Mouse (Mus musculus) G1E (cell line): ENCODE results near the gene Paox. TPM values are rescaled to one million over a fixed set of nuclear protein-coding genes. Genes with fewer than 3 reads are reported as not detected.

Experiments
- ATAC-seq: 2 replicates; pipeline ENCODE4 v1.8.0; 2016; ENCODE audit warnings: mild to moderate bottlenecking; ENCODE audit not compliant: insufficient number of reproducible peaks, poor library complexity, low FRiP score, severe bottlenecking; ENCODE audit errors: extremely low read depth
- DNase-seq: peaks from one replicate; pipeline ENCODE4 v3.0.0; 2012; ENCODE audit warnings: low spot score
- H3K27me3 ChIP-seq: 2 replicates; pipeline ENCODE4 v1.6.1; 2012; ENCODE audit warnings: mild to moderate bottlenecking, low read length, inconsistent platforms; ENCODE audit not compliant: insufficient read depth
- H3K36me3 ChIP-seq: replicated peaks from 2 replicates; pipeline ENCODE3; 2012; ENCODE audit warnings: mild to moderate bottlenecking, inconsistent platforms
- H3K4me1 ChIP-seq: 2 replicates; pipeline ENCODE4 v1.6.1; 2012; ENCODE audit warnings: low read depth, low read length, inconsistent platforms, mixed read lengths; ENCODE audit not compliant: insufficient read depth
- H3K4me3 ChIP-seq: 2 replicates; pipeline ENCODE4 v1.5.1; 2012; ENCODE audit warnings: low read depth, mild to moderate bottlenecking, inconsistent platforms, low read length, moderate library complexity, mixed read lengths
- H3K9me3 ChIP-seq: replicated peaks from 2 replicates; pipeline ENCODE4 v1.6.1; 2012; ENCODE audit warnings: inconsistent platforms
- CTCF ChIP-seq: IDR thresholded peaks from 2 replicates; pipeline ENCODE4 v1.5.1; 2012; ENCODE audit warnings: low read depth, low read length, inconsistent platforms, mixed read lengths
- GATA1 ChIP-seq: IDR thresholded peaks from 2 replicates; pipeline ENCODE4 v1.6.1; 2012; ENCODE audit warnings: borderline replicate concordance, low read length, inconsistent platforms, mixed read lengths
- GATA2 ChIP-seq: IDR thresholded peaks from 2 replicates; pipeline ENCODE4 v1.6.1; 2012; ENCODE audit warnings: low read depth, low read length, inconsistent platforms, borderline replicate concordance
- POLR2AphosphoS5 ChIP-seq: IDR thresholded peaks from 2 replicates; pipeline ENCODE4 v1.6.1; 2012; ENCODE audit warnings: low read depth, low read length, inconsistent platforms; ENCODE audit not compliant: insufficient replicate concordance
- TAL1 ChIP-seq: conservative IDR thresholded peaks from 2 replicates; pipeline ENCODE4 v1.6.1; 2012; ENCODE audit warnings: low read depth, low read length, inconsistent platforms, mixed read lengths
- polyA plus RNA-seq: library from polyadenylated mRNA; stranded (reverse); fragments of >175 nt; gene quantifications from 2 replicates; pipeline ENCODE4 v1.2.3, GENCODE M21; 2012
- total RNA-seq, 2 experiments: library from RNA; stranded (forward) in 1 of 2; stranded (reverse) in 1 of 2; fragments of 200-1000 nt in 1 of 2; fragments of >200 nt in 1 of 2; fragmentation: Nextera tagmentation in 1 of 2; gene quantifications; 2 replicates each; pipeline ENCODE4 v1.2.3; 2014 to 2017

Paox gene
- total and polyA plus RNA-seq, 3 experiments, result 6.0 to 11.7 (median 10.5) TPM

- Histone ChIP-seq H3K4me1 (peaks cover 17% of the 10 kb centered on the region), H3K36me3 (peaks cover 10% of the 10 kb centered on the region), H3K9me3 (no peaks in the 10 kb centered on the region), H3K4me3 (no peak overlapping the region), H3K27me3 (peaks cover 12% of the 10 kb centered on the region)
- no peak for ATAC-seq
- DNase-seq, result no peak
- TF ChIP-seq CTCF, result no peak
- TF ChIP-seq POLR2AphosphoS5, result no peak
- no peak for TF ChIP-seq GATA1
- no peak for TF ChIP-seq GATA2
- no peak for TF ChIP-seq TAL1
Measured at GRCm38 (mm10) chr7:140098466-140098865, 17.1 kb upstream of the Paox start.

GRCm38 (mm10) chr7:140101498-140101897 lies 14.1 kb upstream of the Paox start:
- Histone ChIP-seq H3K4me3 (peak overlapping the region; percentile 68; the same call in 1 of the 2 replicates), H3K27me3 (peaks cover 2% of the 10 kb centered on the region), H3K4me1 (peaks cover 17% of the 10 kb centered on the region), H3K9me3 (no peaks in the 10 kb centered on the region), H3K36me3 (peaks cover 27% of the 10 kb centered on the region)
- TF ChIP-seq GATA1, result no peak
- TF ChIP-seq GATA2, result no peak
- no peak for TF ChIP-seq TAL1
- TF ChIP-seq CTCF, result no peak
- TF ChIP-seq POLR2AphosphoS5, result no peak
- no peak for DNase-seq
- no peak for ATAC-seq

- H3K9me3 ChIP-seq, result no peaks in the 10 kb centered on the region
- H3K36me3 ChIP-seq, result peaks cover 34% of the 10 kb centered on the region
- H3K4me3 ChIP-seq, result peak within 1 kb of the TSS; percentile 68
- peaks cover 17% of the 10 kb centered on the region for H3K4me1 ChIP-seq
- TF ChIP-seq GATA1, result no peak
- no peak for TF ChIP-seq TAL1
- TF ChIP-seq POLR2AphosphoS5, result no peak
- TF ChIP-seq CTCF, result no peak
- TF ChIP-seq GATA2, result no peak
- DNase-seq (peak; percentile 54), ATAC-seq (peak; percentile 91)
- peaks cover 2% of the 10 kb centered on the region; the same call in 1 of the 2 replicates for H3K27me3 ChIP-seq
Measured at GRCm38 (mm10) chr7:140101993-140102860, 13.4 kb upstream of the Paox start, which contains the start of gene Fuom. Gene Fuom, minus strand, starts transcription at chr7:140102441.

GRCm38 (mm10) chr7:140104009-140104408 lies 11.6 kb upstream of the Paox start:
- Histone ChIP-seq H3K4me1 (peaks cover 17% of the 10 kb centered on the region), H3K4me3 (no peak overlapping the region)

GRCm38 (mm10) chr7:140111943-140112342 lies 3.7 kb upstream of the Paox start:
- Histone ChIP-seq H3K27me3 (no peaks in the 10 kb centered on the region), H3K4me3 (no peak overlapping the region), H3K4me1 (peaks cover 16% of the 10 kb centered on the region), H3K9me3 (no peaks in the 10 kb centered on the region), H3K36me3 (peaks cover 70% of the 10 kb centered on the region)
- no peak for DNase-seq
- TF ChIP-seq CTCF (no peak), POLR2AphosphoS5 (no peak), GATA1 (no peak), TAL1 (no peak), GATA2 (no peak)
- ATAC-seq, result no peak

More at GRCm38 (mm10) chr7:140104009-140104408, 11.6 kb upstream of the Paox start:
- H3K27me3 ChIP-seq, result no peaks in the 10 kb centered on the region; the same call in 1 of the 2 replicates
- ATAC-seq, result no peak
- H3K9me3 ChIP-seq, result no peaks in the 10 kb centered on the region
- peaks cover 52% of the 10 kb centered on the region for H3K36me3 ChIP-seq
- no peak for DNase-seq
- TF ChIP-seq TAL1, result no peak
- no peak for TF ChIP-seq GATA2
- TF ChIP-seq GATA1, result no peak
- TF ChIP-seq CTCF, result no peak
- no peak for TF ChIP-seq POLR2AphosphoS5

- TF ChIP-seq GATA2 (no peak), TAL1 (no peak)
- peak; percentile 98 for DNase-seq
- no peaks in the 10 kb centered on the region for H3K9me3 ChIP-seq
- H3K4me3 ChIP-seq, result peak within 1 kb of the TSS; percentile 96
- H3K4me1 ChIP-seq, result peaks cover 23% of the 10 kb centered on the region
- peak; percentile 97 for ATAC-seq
- 0 out of 2 replicates have a peak, but pooled peaks cover 1% of the 10 kb centered on the region for H3K27me3 ChIP-seq
- peaks cover 26% of the 10 kb centered on the region for H3K36me3 ChIP-seq
Measured at GRCm38 (mm10) chr7:140116329-140117054, 893 bp downstream of the Paox start, which contains the start of gene Echs1. Gene Echs1, minus strand, starts transcription at chr7:140116476.
